Mouse (Mus musculus): ENCODE measurements at regions not wholly inside any gene's neighbourhood (a gene's known extent, or its start where the extent isn't known, plus 50 kb on each side); places are given as distances from the start of the nearest gene placed in this dataset.

DNA sequence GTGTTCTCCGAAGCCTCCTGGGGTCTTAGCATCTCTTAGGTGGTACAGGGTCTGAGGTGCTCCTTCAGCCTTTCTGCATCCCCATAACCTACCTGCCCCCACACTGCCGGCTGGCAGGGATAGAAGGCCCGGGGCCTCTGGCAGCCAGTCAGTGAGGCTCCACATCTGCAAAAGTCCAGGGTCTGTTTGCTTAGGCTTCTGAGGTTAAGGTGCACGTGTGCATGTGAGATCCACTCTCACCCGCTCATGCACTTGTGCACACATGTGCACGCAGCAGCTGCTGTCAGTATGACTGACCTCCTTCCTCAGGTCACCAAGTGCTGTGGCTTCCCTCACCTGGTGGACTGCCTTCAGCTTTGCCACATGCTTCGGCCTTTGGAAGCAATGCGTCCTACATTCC is 75.3 kb upstream of the Bod1 start:
- 0 out of 2 replicates have a peak, but pooled peaks have one; percentile 4 for TF ChIP-seq CTCF (IDR thresholded peaks at IDR 0.05; ENCODE audit: low read depth, low read length)
- TF ChIP-seq POLR2A (IDR thresholded peaks at IDR 0.05; ENCODE audit: extremely low read depth, insufficient read depth, low read length), result no peak

All from liver, adult 2 months (tissue).